Mouse (Mus musculus): Measurements from ENCODE around the gene Mbd6. TPM values are rescaled to one million over a fixed set of nuclear protein-coding genes. Genes with fewer than 3 reads are reported as not detected.
A peak's percentile ranks its signal among the peaks of the same experiment; 100 is the strongest.
"Not testable (repeated sequence)": the region's sequence is repeated elsewhere in the genome, so short reads cannot be mapped to it uniquely, and the experiment has no call there.

The Mbd6 gene
- polyA plus RNA-seq, 1 experiment from 2014 or later, result 12.6 TPM

DNA sequence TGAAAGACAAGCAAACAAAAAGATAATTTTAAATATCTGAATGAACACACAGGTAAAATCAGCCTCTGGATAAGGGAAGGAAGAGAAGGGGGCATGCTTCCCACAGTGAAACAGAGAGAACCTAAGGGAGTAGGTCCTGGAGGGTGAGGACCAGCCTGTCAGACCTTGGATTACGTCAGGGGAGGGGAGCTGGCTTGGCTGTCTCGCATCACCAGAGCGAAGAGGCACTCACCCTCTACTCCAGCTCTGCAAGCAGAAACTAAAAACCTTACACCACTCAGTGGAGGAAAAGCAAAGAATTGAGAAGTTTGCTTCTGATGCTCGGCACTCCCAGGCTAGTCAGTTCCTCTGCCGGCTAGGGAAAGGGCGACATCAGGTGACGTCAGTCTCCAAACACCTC lies 31.2 kb upstream of the Mbd6 start:
- peaks cover 23% of the 10 kb centered on the region for H3K27me3 ChIP-seq (ENCODE audit: control insufficient read depth, insufficient read depth, low read depth, low read length)
- H3K36me3 ChIP-seq (ENCODE audit: control insufficient read depth, insufficient read depth, low read length), result no peaks in the 10 kb centered on the region
- WGBS, result 79% methylated on average over 7 of the region's 7 CpGs
- ATAC-seq, result no peak
- H3K4me3 ChIP-seq (ENCODE audit: low read depth, low read length), result no peak overlapping the region
- H3K9me3 ChIP-seq (replicated peaks; ENCODE audit: control insufficient read depth, low read length, poor library complexity, severe bottlenecking), result no peaks in the 10 kb centered on the region
- no peak overlapping the region for H3K4me2 ChIP-seq (ENCODE audit: low read length)
- H3K4me1 ChIP-seq (ENCODE audit: control insufficient read depth, insufficient read depth, low read length), result no peaks in the 10 kb centered on the region
- H3K27ac ChIP-seq (ENCODE audit: low read length), result no peak overlapping the region
- no peak overlapping the region for H3K9ac ChIP-seq (ENCODE audit: low read depth, low read length)

DNA sequence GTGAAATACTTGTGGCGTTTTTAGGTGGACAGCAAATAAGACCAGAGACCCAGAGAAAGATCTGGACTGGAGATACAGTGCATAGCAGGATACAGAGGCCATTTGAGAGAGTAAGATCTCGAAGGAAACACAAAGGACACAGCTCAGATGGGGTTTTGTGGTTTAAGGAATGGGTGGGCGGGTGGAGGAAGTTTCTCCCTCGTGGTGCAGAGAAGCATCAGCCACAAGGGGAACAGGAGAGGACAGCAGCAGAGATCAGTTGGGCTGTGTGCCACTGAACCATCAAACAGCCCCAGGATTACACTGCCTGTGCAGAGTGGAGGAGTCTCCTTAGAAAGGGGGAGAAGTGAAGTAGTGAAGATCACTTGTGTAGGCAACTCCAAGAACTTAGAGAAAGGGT lies 29.2 kb upstream of the Mbd6 start:
- ATAC-seq, result no peak
- WGBS, result 46% methylated on average over 4 of the region's 4 CpGs
- no peak overlapping the region for H3K4me2 ChIP-seq (ENCODE audit: low read length)
- no peak overlapping the region for H3K27ac ChIP-seq (ENCODE audit: low read length)
- H3K9me3 ChIP-seq (replicated peaks; ENCODE audit: control insufficient read depth, low read length, poor library complexity, severe bottlenecking), result no peaks in the 10 kb centered on the region
- H3K27me3 ChIP-seq (ENCODE audit: control insufficient read depth, insufficient read depth, low read depth, low read length), result peaks cover 5% of the 10 kb centered on the region; the same call in 1 of the 2 replicates
- H3K9ac ChIP-seq (ENCODE audit: low read depth, low read length), result no peak overlapping the region
- no peak overlapping the region for H3K4me3 ChIP-seq (ENCODE audit: low read depth, low read length)
- H3K4me1 ChIP-seq (ENCODE audit: control insufficient read depth, insufficient read depth, low read length), result no peaks in the 10 kb centered on the region
- no peaks in the 10 kb centered on the region for H3K36me3 ChIP-seq (ENCODE audit: control insufficient read depth, insufficient read depth, low read length)

DNA sequence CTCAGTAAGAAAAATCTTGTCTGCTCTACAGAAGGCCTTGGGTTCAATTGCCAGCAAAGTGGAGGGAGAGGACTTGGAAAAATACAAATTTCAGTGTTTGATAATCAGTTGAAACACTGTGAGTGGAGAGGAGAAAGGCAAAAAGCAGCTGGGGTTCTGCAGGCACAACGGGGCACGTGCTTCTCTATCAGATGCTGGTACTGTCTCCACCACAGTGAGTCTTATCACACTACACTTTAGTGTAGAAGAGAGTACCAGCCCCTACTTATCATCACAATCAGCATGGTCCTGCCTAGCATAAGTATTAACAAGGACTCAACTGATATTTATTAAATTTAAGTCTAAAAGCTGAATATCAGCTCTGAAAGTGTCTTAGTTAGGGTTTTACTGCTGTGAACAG lies 28.5 kb upstream of the Mbd6 start:
- no peak overlapping the region for H3K27ac ChIP-seq (ENCODE audit: low read length)
- no peak overlapping the region for H3K9ac ChIP-seq (ENCODE audit: low read depth, low read length)
- no peak overlapping the region for H3K4me3 ChIP-seq (ENCODE audit: low read depth, low read length)
- no peaks in the 10 kb centered on the region for H3K36me3 ChIP-seq (ENCODE audit: control insufficient read depth, insufficient read depth, low read length)
- H3K9me3 ChIP-seq (replicated peaks; ENCODE audit: control insufficient read depth, low read length, poor library complexity, severe bottlenecking), result no peaks in the 10 kb centered on the region
- peaks cover 2% of the 10 kb centered on the region; the same call in 1 of the 2 replicates for H3K27me3 ChIP-seq (ENCODE audit: control insufficient read depth, insufficient read depth, low read depth, low read length)
- WGBS, result 74% methylated on average over 2 of the region's 2 CpGs
- H3K4me2 ChIP-seq (ENCODE audit: low read length), result no peak overlapping the region
- peaks cover 4% of the 10 kb centered on the region; the same call in 1 of the 2 replicates for H3K4me1 ChIP-seq (ENCODE audit: control insufficient read depth, insufficient read depth, low read length)
- no peak for ATAC-seq

DNA sequence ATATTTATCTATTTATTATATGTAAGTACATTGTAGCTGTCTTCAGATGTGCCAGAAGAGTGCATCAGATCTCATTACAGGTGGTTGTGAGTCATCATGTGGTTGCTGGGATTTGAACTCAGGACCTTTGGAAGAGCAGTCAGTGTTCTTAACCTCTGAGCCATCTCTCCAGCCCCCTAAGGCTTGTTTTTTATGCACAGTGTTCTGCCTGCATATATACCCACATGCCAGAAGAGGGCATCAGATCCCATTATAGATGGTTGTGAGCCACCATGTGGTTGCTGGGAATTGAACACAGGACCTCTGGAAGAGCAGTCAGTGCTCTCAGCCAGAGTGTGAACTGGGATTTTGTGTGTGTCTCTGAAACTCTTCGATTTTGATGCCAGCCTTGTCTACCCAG lies 26.1 kb upstream of the Mbd6 start:
- not testable (repeated sequence) for H3K36me3 ChIP-seq (ENCODE audit: control insufficient read depth, insufficient read depth, low read length); H3K9ac ChIP-seq (ENCODE audit: low read depth, low read length); H3K9me3 ChIP-seq (replicated peaks; ENCODE audit: control insufficient read depth, low read length, poor library complexity, severe bottlenecking); ATAC-seq; H3K4me2 ChIP-seq (ENCODE audit: low read length); H3K4me3 ChIP-seq (ENCODE audit: low read depth, low read length); H3K27ac ChIP-seq (ENCODE audit: low read length); H3K27me3 ChIP-seq (ENCODE audit: control insufficient read depth, insufficient read depth, low read depth, low read length)
- peaks cover 13% of the 10 kb centered on the region for H3K4me1 ChIP-seq (ENCODE audit: control insufficient read depth, insufficient read depth, low read length)
- WGBS, result 83% methylated on average over 1 of the region's 1 CpGs

DNA sequence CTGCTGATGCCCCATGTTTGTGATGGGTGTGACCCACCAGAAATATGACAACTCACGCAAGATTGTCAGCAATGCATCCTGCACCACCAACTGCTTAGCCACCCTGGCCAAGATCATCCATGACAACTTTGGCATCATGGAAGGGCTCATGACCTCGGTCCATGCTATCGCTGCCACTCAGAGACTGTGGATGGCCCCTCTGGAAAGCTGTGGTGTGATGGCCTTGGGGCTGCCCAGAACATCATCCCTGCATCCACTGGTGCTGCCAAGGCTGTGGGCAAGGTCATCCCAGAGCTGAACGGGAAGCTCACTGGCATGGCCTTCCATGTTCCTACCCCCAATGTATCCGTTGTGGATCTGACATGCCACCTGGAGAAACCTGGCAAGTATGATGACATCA lies 24.7 kb upstream of the Mbd6 start:
- H3K4me2 ChIP-seq (ENCODE audit: low read length); H3K27me3 ChIP-seq (ENCODE audit: control insufficient read depth, insufficient read depth, low read depth, low read length); H3K4me3 ChIP-seq (ENCODE audit: low read depth, low read length); H3K9me3 ChIP-seq (replicated peaks; ENCODE audit: control insufficient read depth, low read length, poor library complexity, severe bottlenecking); ATAC-seq; H3K27ac ChIP-seq (ENCODE audit: low read length); H3K36me3 ChIP-seq (ENCODE audit: control insufficient read depth, insufficient read depth, low read length); H3K9ac ChIP-seq (ENCODE audit: low read depth, low read length): not testable (repeated sequence)
- 85% methylated on average over 5 of the region's 5 CpGs for WGBS
- peaks cover 13% of the 10 kb centered on the region for H3K4me1 ChIP-seq (ENCODE audit: control insufficient read depth, insufficient read depth, low read length)

DNA sequence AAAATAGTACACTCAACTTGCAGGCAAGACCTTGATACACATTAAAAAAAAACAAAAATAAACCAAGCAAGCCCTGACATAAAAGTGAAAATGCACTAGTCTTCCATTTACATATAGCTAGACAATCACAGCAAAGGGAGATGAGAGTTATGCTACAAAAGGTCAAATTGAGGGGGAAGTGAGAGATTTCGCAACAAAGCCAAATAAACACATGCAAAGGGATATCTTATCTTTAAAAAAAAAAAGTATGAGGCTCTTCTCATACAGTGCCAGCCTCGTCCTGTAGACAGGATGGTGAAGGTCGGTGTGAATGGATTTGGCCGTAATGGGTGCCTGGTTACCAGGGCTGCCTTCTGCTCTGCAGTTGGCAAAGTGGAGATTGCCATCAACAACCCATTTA lies 24.0 kb upstream of the Mbd6 start:
- Histone ChIP-seq H3K27me3 (ENCODE audit: control insufficient read depth, insufficient read depth, low read depth, low read length) (peaks cover 2% of the 10 kb centered on the region; the same call in 1 of the 2 replicates), H3K36me3 (ENCODE audit: control insufficient read depth, insufficient read depth, low read length) (peaks cover 8% of the 10 kb centered on the region), H3K27ac (ENCODE audit: low read length) (no peak overlapping the region; the same call in 1 of the 2 replicates), H3K9ac (ENCODE audit: low read depth, low read length) (no peak overlapping the region), H3K9me3 (replicated peaks; ENCODE audit: control insufficient read depth, low read length, poor library complexity, severe bottlenecking) (no peaks in the 10 kb centered on the region), H3K4me1 (ENCODE audit: control insufficient read depth, insufficient read depth, low read length) (peaks cover 13% of the 10 kb centered on the region), H3K4me2 (ENCODE audit: low read length) (no peak overlapping the region), H3K4me3 (ENCODE audit: low read depth, low read length) (no peak overlapping the region)
- WGBS, result 79% methylated on average over 4 of the region's 4 CpGs
- ATAC-seq, result no peak

DNA sequence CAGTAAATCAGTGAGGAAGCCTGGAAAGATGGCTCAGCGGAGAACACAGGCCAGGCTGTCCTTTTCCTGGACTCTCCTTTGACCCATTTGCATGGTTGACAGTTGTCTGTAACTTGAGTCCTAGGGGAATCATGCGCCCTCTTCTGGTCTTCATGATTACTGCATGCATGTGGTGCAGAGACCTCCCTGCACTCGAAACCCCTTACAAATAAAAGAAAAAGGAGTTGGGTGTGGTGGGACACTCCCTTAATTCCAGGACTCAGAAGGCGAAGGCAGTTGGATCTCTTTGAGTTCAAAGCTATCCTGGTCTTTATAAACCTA lies 23.5 kb upstream of the Mbd6 start:
- H3K9me3 ChIP-seq (replicated peaks; ENCODE audit: control insufficient read depth, low read length, poor library complexity, severe bottlenecking), result no peaks in the 10 kb centered on the region
- peak; percentile 65 for ATAC-seq
- peak overlapping the region; percentile 52 for H3K4me3 ChIP-seq (ENCODE audit: low read depth, low read length)
- peak overlapping the region; percentile 76 for H3K27ac ChIP-seq (ENCODE audit: low read length)
- H3K27me3 ChIP-seq (ENCODE audit: control insufficient read depth, insufficient read depth, low read depth, low read length), result peaks cover 1% of the 10 kb centered on the region; the same call in 1 of the 2 replicates
- peak overlapping the region; percentile 62 for H3K9ac ChIP-seq (ENCODE audit: low read depth, low read length)
- peaks cover 13% of the 10 kb centered on the region for H3K4me1 ChIP-seq (ENCODE audit: control insufficient read depth, insufficient read depth, low read length)
- WGBS, result 2% methylated on average over 4 of the region's 4 CpGs
- peaks cover 13% of the 10 kb centered on the region for H3K36me3 ChIP-seq (ENCODE audit: control insufficient read depth, insufficient read depth, low read length)
- peak overlapping the region; percentile 65 for H3K4me2 ChIP-seq (ENCODE audit: low read length)

DNA sequence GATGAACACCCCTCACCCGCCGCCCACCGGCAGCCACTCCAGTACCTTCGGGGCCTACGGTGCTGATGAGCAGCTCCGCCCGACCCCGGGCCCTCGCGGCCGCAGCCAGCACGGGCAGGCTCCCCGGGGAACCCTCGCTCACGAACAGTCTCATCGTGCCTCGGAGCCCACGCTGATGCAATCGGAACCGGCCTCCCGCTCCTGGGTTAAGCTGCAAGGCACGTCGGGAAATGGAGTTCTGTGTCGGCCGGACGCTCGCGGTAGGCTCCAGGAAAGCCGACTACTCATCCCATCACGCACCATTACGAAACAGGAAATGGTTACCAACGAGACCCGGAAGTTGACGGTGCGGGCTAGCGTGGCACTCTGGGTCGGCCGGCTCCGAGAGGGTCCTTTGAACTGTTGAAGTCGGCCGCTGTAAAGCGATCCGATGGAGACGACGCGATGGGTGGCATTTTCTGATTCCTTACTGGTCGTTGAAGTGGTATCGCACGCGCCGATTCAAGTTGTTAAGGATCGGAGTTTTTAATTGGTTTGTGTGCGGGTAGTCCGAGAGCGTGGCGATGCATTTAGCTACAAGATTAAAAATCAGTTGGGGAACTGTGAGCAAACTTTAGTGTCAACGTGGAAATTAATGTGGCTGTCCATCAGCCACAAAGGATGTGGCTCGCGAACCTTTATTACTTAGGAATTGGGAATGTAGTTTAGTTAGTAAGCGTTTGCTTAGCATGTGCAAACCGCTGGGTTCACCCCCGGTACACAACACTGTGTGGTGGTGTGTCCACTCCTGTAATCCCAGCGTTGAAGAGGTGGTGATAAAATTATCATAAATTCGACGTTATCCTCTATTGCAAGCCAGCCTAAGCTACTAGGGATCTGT lies 22.9 kb upstream of the Mbd6 start, which contains the start of gene Mars:
TSS of gene Mars (minus strand) at position 311 of the 880 bp plus-strand sequence.
- Histone ChIP-seq H3K4me2 (ENCODE audit: low read length) (peak within 1 kb of the TSS; percentile 76), H3K36me3 (ENCODE audit: control insufficient read depth, insufficient read depth, low read length) (peaks cover 16% of the 10 kb centered on the region), H3K4me1 (ENCODE audit: control insufficient read depth, insufficient read depth, low read length) (peaks cover 13% of the 10 kb centered on the region), H3K27ac (ENCODE audit: low read length) (peak within 1 kb of the TSS; percentile 76), H3K9ac (ENCODE audit: low read depth, low read length) (peak within 1 kb of the TSS; percentile 69), H3K4me3 (ENCODE audit: low read depth, low read length) (peak within 1 kb of the TSS; percentile 52), H3K9me3 (replicated peaks; ENCODE audit: control insufficient read depth, low read length, poor library complexity, severe bottlenecking) (no peaks in the 10 kb centered on the region), H3K27me3 (ENCODE audit: control insufficient read depth, insufficient read depth, low read depth, low read length) (no peaks in the 10 kb centered on the region)
- peak; percentile 98 for ATAC-seq
- WGBS, result under 1% methylated on average over 64 of the region's 65 CpGs

All from midbrain, embryonic 16.5 days (tissue).